Mouse (Mus musculus) right cerebral cortex, postnatal 4 days (tissue): ENCODE data around the gene Fam160b1.

Experiments used
- DNase-seq: peaks from one replicate; pipeline ENCODE4 v3.0.0-alpha.2; 2022

Gene Fam160b1

DNA sequence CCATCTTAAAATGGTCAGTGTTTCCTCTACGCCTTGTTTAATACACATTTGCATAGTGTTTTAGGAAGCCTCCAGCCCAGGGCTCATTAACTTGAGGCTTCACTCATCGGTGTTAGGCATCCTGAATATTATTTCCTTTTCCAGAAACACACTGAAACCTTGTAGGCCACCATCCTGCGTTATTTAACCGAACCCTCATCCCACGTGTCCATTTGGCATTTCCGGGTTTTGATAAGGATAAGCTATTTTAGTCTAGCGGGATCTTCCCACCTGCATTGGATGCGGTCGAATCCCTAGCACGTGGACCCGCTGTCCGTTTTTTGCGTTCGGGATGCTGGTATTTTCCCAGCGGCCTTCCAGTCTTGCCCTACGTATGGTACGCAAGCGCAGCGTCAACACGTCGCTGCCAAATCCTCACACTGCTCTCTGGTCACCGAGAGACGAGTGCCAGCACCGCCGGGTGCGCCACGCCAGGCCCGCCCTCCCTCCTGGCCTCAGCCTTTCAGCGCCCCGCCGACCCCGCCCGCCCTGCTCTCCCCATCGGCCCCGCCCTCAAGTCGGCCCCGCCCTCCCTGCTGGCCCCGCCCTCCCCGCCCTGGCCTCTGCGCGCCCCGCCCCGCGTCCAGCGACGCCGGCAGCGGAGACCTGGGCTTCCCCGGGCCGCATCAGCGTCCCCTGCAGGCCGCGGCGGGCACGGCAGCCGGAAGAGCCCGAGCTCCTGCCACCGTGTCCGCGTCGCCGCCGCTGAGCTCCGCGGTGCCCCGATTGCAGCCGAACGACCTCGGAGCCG, at the start of gene Fam160b1:
Fam160b1 (plus strand) TSS at position 340 of the 790 bp plus-strand sequence.
- DNase-seq = peak; percentile 88

DNA sequence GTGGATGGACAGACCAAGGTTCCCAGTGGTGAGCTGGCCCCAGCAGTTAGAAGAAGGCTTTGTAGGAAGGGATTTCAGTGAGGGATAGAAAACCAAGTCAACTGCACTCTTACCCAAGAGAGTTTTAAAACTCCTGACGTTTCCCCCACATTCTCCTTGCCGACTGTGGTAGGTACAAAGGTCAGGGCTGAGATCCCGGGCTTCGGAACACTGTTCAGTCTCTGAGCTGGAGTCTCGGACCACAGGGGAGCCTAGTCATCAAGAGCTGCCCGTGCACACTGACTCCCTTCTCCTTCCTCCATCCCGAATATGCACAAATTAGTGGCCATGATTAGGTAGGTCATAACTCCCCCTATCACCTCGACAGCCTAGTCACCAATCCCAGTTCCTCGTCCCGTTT, 47.3 kb upstream of the Fam160b1 start:
- no peak for DNase-seq

GRCm38 (mm10) chr19:57313891-57314345, 46.6 kb upstream of the Fam160b1 start:
- no peak for DNase-seq

GRCm38 (mm10) chr19:57314346-57315012, 46.0 kb upstream of the Fam160b1 start, which contains the start of gene Ablim1:
Gene Ablim1 (minus strand): TSS chr19:57314919.
- DNase-seq = peak; percentile 58

DNA sequence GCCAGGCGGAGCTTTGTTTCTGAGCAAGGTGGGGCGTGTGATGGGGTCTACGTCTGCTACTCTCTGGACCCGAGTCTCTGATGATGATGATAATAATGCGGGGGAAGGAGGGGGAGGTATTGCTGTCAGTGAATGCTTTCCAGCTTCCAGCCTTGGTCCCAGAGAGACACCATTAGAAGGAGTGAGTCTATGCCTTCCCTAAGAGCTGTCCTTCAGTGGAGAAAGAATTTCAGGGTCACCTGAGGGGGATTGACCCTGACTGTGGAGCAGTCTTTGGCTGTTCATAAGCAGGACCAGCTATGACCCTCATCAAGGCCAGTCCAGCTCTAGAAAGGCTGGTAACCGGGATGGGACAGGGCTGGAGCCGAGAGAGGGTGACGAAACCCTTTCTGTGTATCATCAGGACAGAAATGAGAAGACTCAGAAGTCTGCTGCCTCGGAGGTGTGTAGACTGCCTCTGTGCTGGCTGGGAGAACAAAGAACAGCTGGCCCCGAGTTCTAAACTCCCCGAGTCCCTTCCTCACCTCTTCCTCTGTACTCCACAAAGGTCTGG, 45.4 kb upstream of the Fam160b1 start:
- DNase-seq = no peak

DNA sequence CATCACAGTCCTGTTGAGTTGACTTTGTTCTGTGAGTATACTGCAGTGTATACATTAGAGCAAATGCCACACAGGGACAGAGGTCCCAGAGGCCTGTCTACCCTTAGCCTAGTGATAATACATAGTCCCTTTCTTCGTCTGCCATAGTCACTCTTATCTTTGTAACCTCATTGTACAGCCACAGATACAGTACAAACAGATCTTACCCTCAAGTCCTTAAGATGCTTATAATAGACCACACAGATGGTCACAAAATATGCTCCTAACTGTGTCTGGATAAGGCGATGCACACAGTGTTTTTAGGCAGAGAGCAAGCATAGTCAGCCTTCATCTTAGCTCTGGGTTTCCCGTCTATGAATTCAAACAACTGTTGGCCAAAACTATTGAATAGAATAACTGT, 43.9 kb upstream of the Fam160b1 start:
- no peak for DNase-seq

DNA sequence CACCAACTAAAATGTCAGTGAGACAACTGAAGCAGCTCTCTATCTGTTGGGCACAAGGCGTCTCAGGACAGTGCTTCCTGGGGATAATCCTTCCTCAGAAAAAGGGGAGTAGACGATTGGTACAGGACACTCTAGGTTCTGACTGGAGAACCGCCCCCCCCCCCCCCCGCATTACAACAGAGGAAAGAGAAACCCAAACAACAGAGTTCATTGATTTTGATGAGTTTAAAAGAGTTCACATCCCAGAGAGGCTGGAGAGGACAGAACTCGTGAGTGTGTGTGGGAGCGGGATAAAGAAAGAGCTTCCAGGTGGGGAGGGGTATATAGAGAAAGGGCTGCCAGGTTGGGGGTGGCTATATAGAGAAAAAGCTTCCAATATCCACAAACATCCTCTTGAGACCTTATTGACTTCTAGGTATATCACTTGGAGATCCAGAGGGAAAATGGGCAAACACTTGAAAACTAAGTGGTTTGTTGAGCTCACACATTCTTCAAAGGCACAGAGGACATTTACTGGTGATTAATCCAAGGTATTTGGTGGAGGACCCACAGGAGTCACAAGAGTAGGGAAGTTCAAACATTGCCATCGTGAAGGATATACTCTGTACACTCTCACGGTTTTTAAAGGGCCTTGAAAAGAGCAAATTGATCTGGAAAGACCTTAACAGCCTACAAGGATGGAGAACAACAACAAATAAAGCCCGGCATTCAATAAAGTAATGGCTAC, 39.7 kb upstream of the Fam160b1 start:
- no peak for DNase-seq

GRCm38 (mm10) chr19:57321839-57322238, 38.6 kb upstream of the Fam160b1 start:
- no peak for DNase-seq

DNA sequence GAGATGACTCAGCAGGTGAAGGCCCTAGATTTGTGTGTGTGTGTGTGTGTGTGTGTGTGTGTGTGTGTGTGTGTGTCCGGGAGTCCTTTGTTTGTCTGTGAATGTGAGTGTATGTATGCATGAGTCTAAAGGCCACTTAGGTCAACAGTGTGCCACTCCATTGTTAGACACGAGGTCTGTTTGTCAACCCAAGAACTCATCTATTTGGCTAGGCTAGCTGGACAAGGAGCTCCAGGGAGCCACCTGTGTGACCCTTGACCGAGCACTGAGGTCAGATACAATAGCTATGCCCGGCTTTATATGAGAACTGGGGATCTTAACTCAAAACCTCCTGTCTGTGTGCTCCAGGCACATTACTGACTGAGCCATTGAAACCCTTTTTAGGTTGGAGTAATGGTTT, 38.0 kb upstream of the Fam160b1 start:
- no peak for DNase-seq

DNA sequence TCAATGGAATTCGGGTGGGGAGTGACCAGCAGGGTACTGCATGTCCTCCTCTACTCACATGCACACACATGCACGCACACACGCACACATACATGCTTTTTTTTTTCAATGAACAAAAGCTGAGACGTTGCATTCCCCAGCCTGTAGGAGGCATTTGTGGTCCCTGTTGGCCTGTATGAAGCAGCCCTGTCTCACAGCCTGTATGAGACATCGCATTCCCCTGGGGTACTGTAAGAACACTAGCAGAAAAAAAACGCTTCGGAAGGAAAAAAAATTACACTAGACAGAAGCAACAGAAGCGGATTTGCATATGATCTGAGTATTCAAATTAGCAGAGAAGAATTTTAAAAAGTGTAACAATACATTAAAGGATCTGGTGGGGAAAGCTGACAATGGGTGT, 37.4 kb upstream of the Fam160b1 start:
- no peak for DNase-seq

- DNase-seq = peak; percentile 89
Observed at GRCm38 (mm10) chr19:57325748-57326300, 34.7 kb upstream of the Fam160b1 start.

GRCm38 (mm10) chr19:57327679-57328078, 32.8 kb upstream of the Fam160b1 start:
- no peak for DNase-seq

GRCm38 (mm10) chr19:57328269-57328668, 32.2 kb upstream of the Fam160b1 start:
- DNase-seq = no peak

DNA sequence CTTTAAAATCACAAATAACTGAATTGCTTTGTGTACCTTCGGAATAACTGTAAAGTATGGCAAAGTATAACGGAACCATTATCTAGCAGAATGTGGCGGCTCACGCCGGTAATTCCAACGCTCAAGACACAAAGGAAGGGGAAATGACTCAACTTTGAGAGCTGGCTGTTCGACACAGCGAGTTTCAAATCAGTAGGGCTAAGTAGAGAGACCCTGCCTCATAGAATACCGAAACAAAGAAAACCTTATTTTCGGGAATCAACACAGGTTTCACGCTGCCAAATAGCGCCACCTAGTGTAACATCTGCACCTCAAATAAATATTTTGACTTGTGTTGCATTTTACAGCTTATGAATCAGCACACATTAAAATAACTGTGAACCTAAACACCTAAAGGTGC, 31.7 kb upstream of the Fam160b1 start:
- peak; percentile 38 for DNase-seq

- DNase-seq = no peak
Observed at GRCm38 (mm10) chr19:57330309-57330708, 30.2 kb upstream of the Fam160b1 start.

DNA sequence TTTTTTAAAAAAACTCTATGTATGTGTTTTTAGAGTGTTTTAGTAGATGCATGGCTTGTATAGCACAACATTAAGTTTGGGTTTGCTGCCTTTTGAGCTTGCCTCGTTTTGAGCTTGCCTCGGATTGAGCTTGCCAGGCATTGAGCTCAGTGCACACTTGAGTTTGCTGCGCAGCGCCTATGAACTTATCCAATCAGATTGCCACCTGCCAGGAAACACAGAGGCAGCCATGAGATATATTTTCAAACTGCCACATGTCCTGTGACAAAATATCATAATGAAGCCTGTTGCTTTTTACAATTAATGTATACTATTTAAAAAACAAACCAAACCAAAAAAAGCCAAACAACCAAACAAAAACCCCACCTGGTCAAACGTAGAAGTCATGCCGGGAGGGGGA, 29.2 kb upstream of the Fam160b1 start:
- no peak for DNase-seq

DNA sequence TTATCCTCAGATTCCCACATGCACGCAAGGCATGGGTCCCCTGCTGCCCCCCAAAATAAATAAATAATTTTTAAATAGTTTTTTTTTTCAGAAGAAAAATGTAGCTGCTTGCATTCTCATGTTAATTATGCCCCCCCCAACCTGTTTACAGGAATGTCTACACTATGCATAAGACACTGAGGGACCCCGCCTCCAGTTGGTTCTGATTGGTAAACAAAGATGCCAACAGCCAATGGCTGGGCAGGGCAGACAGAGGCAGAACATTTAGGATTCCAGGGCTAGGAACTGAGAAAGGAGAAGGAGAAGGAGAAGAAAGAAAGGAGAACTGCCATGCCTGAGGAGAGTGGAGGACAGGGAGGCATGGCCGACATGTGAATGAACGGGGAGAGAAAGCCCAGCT, 27.1 kb upstream of the Fam160b1 start:
- no peak for DNase-seq

DNA sequence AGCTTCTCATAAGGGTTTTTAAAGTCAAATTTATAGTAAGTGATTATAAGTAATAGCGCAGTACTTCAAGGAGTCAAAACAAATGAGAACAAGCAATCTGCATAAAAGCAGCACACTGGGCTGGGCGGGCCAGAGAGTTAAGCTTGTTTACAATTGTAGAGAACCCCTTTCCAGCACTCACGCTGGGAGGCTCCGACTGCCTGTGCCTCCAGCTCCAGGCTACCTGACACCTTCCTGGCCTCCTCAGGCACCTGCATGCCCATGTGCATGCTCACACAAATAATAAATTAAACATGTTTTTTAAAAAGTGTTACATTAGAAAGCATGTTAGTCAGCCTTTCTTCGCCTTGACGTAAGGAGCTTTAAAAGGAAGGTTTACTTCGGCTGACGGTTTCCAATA, 25.3 kb upstream of the Fam160b1 start:
- DNase-seq = no peak

DNA sequence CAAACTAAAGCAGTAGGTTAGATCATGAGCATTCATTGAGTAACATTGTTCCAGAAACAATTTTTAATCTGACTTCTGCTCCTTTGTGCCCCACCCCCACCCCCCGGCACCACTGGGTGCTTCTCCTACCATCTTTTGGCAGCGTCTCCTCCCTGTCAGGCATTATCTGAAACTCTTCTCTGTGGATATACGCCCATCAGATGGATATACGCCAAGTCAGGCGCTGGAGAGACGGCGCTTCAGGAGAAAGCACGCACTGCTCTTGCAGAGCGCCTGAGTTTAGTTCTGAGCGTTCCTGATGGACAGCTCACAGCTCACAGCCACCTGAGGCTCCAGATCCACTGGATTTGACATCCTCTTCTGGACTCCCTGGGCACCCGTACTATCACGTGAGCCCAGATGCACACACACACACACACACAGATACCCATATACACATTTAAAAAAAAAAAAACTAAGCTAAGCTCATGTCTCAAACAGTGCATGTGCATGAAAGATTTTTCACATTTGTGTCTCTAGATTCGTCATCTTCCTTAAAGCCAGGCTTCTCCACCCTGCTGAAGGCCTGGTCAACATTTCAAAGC, 21.1 kb upstream of the Fam160b1 start:
- DNase-seq = no peak

GRCm38 (mm10) chr19:57340900-57341742, 19.4 kb upstream of the Fam160b1 start:
- DNase-seq = no peak

GRCm38 (mm10) chr19:57343860-57344259, 16.6 kb upstream of the Fam160b1 start:
- DNase-seq = no peak

GRCm38 (mm10) chr19:57344678-57345077, 15.8 kb upstream of the Fam160b1 start:
- DNase-seq = no peak
